Mouse (Mus musculus) 3134 (cell line): Measurements from ENCODE around the gene Fam71e2.

ENCODE experiments used
- DNase-seq: peaks from one replicate; pipeline ENCODE4 v3.0.0-alpha.2; 2011; ENCODE audit warnings: low spot score; ENCODE audit not compliant: insufficient read length; ENCODE audit errors: extremely low read depth

The Fam71e2 gene

DNA sequence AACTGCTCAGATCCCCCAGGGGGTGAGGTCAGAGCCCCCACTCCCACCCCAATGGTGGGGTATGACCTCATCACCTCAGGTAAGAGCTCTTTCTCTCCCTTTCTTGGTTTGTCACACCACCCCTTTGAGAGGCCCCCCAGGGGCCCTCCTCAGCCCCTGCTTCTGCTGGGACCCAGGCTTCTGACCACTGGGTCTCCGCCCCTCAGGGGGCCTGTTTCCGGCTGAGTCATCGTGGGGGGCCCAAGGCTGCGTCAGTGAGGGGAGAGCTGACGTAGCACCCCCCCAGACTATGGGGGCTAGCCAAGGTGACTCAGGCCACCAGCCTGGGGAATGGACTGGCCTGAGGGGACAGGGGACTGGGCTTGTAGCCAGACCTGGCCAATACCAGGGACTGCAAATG, 8.8 kb upstream of the Fam71e2 start:
- DNase-seq = peak; percentile 37

- DNase-seq = no peak
These were observed 6.9 kb upstream of the Fam71e2 start for GRCm38 (mm10) chr7:4777851-4778637.

DNA sequence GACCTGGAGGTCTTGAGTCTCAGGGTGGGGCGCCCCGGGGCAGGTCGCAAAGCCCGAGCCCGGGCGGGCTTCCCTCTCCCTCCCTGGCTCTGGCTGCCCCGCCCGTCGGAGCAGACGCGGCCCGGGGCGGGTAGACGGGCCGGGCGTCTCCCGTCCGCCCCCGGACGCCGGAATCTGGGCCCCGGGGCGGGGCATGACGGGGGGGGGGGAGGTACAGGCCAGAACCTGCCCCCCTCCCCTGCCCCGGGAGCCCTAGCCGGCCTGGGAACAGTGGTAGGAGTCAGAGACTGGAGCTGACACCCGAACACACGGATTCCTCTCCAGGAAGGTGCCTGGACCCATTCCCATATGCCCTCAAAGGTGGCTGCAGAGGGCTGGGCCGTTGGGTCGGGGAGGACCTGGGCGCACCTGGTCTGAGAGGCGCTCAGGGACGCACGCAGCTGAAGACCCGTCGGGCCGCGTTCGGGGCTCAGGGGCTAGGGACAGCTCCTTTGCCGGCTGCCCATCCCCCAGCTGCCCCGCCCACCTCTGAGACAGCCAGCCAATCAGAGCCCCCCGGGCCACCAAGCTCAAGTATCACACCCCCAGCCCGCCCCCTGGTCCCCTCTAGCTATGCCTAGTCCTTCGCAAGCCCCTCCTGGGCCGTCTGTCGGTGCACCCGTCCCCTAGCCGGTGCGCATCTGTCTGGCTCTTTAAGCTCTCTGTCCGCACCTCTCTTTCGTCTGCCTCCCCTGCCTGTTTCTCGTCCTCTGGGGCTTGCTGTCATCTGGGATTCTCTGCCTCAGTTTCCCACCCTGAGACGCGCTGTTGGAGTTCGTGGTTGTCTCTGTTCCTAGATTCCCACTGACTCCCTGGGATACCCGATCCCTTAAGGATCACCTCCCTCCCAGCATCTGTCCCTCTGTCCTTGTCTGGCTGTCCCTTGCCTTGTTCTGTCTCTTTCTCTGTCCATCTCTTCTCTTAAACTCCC, 6.0 kb upstream of the Fam71e2 start:
- no peak for DNase-seq

DNA sequence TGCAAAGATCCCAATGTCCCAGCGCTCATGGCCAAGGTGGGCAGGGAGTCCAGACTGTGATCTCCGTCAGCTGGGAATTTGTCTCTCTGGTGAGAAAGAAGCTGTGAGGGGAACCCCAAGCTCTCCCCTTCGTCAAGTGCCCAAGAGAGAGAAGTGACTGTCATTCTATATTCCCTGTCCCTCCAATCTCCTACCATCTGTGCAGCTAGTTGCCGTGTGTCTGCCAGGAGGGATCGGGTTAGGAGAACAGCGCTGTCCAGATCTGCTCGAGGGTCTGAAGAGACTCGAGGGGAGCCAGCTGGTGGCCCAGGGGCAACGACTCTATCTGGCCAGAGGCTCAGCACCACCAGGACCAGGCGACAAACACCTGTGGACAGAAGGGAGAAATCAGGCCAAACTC, 5.0 kb upstream of the Fam71e2 start:
- no peak for DNase-seq

- no peak for DNase-seq
These were observed 6.0 kb downstream of the Fam71e2 start for GRCm38 (mm10) chr7:4764946-4765710.

- DNase-seq = no peak
These were observed 11.4 kb downstream of the Fam71e2 start for GRCm38 (mm10) chr7:4759670-4760069.

GRCm38 (mm10) chr7:4752821-4753570, 18.1 kb downstream of the Fam71e2 start, which contains the start of gene Cox6b2:
Cox6b2 (minus strand) TSS chr7:4753094.
- DNase-seq = no peak

GRCm38 (mm10) chr7:4751971-4752820, 18.9 kb downstream of the Fam71e2 start:
- DNase-seq = no peak

GRCm38 (mm10) chr7:4749169-4749568, 21.9 kb downstream of the Fam71e2 start:
- DNase-seq = no peak

DNA sequence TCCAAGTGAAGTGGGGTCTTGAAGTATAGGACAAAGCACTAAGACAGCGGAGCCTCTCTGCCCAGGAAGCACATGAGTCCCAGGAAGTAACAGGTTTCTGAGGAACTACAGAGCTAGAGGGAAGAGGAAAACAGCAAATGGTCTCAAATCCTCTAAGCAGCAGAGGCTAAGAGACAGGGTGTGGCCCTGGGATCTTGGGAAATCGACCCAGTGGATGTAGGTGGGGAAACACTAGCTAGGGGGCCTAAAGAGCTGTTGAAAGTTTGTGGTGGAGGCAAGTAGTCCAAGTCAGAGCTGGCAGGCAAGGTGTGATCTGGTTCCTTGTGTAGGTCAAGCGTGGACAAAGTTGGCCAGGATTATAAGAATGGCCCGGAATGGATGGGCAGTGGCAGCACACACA, 22.8 kb downstream of the Fam71e2 start:
- DNase-seq = no peak

DNA sequence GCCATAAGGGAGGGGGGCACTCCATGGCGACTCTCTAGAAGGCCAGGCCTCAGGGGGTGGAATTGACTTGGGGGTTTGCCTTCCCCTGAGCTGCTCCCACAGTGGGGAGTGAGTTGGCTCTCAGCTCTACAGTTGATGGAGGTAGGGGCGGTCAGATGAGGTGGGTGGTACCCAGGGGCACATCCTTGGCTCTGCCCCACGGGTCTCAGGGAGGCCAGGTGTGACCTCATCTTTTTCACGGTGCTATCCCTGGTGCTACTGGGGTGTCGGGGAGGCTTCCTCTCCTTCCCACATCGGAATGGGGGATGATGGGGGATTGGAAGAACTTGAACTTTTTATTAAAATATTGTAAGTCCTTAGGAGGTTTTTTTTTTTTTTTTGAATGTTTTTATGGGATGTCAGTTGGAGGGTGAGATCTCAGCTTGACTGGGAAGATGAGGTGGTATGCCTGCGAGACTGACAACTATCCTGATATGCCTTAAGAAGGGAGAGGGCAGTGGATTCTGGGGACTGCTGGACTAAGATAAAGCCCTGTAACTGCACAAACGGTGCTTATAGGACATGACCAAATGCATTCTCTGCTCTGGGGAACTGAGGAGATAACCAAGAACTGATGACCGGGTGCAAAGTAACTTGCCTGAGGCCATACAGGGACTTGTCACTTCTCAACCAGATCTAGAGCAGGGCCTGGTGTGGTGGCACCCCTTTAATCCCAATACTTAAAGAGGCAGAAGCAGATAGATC, 23.8 kb downstream of the Fam71e2 start:
- no peak for DNase-seq

- no peak for DNase-seq
These were observed 24.6 kb downstream of the Fam71e2 start for GRCm38 (mm10) chr7:4746326-4746980.

DNA sequence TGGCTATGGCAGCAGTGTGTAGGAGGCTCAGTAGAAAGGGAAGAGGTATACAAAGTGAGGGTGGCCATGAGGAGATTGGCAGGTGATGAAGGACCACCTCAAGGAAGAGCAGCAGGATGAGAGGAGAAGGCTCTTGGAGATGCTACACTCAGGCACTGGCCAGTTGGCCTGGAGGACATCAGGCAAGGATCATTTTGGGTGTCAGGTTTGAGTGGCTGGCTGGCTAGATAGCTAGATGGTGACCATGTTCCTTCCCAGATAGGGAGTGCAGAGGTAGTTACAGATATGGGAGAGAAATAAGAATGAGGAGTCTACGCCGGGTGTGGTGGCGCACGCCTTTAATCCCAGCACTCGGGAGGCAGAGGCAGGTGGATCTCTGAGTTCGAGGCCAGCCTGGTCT, 26.2 kb downstream of the Fam71e2 start:
- no peak for DNase-seq

- no peak for DNase-seq
These were observed 27.7 kb downstream of the Fam71e2 start for GRCm38 (mm10) chr7:4743354-4743753.

GRCm38 (mm10) chr7:4742482-4742819, 28.7 kb downstream of the Fam71e2 start:
- DNase-seq = no peak

- DNase-seq = no peak
These were observed 29.2 kb downstream of the Fam71e2 start for GRCm38 (mm10) chr7:4741672-4742481.

DNA sequence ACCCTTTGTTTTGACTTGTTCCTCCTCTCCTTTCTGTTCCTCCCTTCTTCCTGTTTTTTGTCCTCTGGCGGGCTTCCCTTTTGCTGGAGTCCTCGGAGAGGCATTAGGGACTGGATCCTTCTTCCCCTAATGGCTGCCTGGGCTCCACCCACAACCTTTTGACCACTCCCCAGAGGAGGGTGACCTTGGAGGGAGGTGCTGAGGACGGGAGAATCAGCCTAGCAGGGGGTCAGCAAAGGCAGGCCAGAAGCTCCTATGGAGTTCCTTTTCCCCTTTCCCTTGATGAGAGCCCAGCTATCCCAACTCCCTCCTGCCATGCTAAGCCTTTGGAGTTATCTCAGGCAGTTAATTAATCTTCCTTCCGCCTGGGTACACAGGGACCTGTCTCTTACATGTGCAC, 30.0 kb downstream of the Fam71e2 start:
- DNase-seq = peak; percentile 48
